Mouse (Mus musculus) ES-E14 (cell line): ENCODE measurements around the gene 2610318N02Rik.

Source experiments
- MAFK ChIP-seq: IDR thresholded peaks from 2 replicates; pipeline ENCODE4 v1.6.1; 2014; ENCODE audit warnings: mild to moderate bottlenecking, low read depth, low read length, inconsistent platforms; ENCODE audit not compliant: insufficient read depth
- ZC3H11A ChIP-seq: IDR thresholded peaks from 2 replicates; pipeline ENCODE4 v1.6.1; 2012; ENCODE audit warnings: low read depth, mild to moderate bottlenecking, inconsistent platforms, low read length, borderline replicate concordance
- ZNF384 ChIP-seq: IDR thresholded peaks from 2 replicates; pipeline ENCODE4 v1.6.1; 2012; ENCODE audit warnings: low read depth, low read length, inconsistent platforms

DNA sequence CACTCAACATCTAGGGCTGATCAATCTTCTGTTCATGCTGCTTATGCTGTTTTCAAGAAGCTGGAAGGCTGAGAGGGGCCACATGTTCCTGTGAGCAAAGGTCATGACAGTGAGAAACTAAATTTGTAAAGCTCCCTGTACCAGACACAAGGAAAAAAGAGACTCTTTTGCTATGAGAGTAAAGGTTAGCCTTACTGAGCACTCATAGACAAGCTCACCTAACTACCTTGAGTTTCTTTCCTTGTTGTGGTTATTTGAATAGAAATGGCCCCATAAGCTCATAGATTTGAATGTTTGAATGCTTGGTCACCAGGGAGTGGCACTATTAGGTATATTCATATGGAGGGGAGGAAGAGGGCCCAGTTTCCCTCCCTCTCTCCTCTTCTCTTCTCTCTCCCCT lies 42.2 kb upstream of the 2610318N02Rik start:
- TF ChIP-seq ZC3H11A, result no peak
- TF ChIP-seq ZNF384, result no peak
- TF ChIP-seq MAFK, result no peak
